Mouse (Mus musculus) E14TG2a.4 (cell line): Measurements from ENCODE around the gene Mcts2.

Experiments
- H3K27me3 ChIP-seq: 2 replicates; pipeline ENCODE4 v1.6.1; 2014; ENCODE audit warnings: low read length, control low read depth; ENCODE audit not compliant: insufficient read depth
- H3K36me3 ChIP-seq: 2 replicates; pipeline ENCODE4 v1.6.1; 2014; ENCODE audit warnings: low read length, control low read depth; ENCODE audit not compliant: insufficient read depth
- H3K4me1 ChIP-seq: replicated peaks from 2 replicates; pipeline ENCODE4 v1.6.1; 2014; ENCODE audit warnings: low read depth, low read length, control low read depth
- H3K4me3 ChIP-seq: replicated peaks from 2 replicates; pipeline ENCODE4 v1.5.1; 2014; ENCODE audit warnings: mild to moderate bottlenecking, low read length
- H3K9me3 ChIP-seq: 2 replicates; pipeline ENCODE4 v1.6.1; 2014; ENCODE audit warnings: low read length, control low read depth
- CTCF ChIP-seq: conservative IDR thresholded peaks from 2 replicates; pipeline ENCODE4 v1.5.1; 2014; ENCODE audit warnings: low read length
- NANOG ChIP-seq: IDR thresholded peaks from 2 replicates; pipeline ENCODE4 v1.6.1; 2014; ENCODE audit warnings: borderline replicate concordance, low read length, mixed read lengths
- POU5F1 ChIP-seq: IDR thresholded peaks from 2 replicates; pipeline ENCODE4 v1.6.1; 2014; ENCODE audit warnings: low read length, borderline replicate concordance

Mcts2 gene

GRCm38 (mm10) chr2:152678925-152679324 lies 7.9 kb upstream of the Mcts2 start:
- Histone ChIP-seq H3K4me1 (peaks cover 32% of the 10 kb centered on the region), H3K4me3 (no peak overlapping the region), H3K36me3 (peaks cover 100% of the 10 kb centered on the region), H3K27me3 (no peaks in the 10 kb centered on the region), H3K9me3 (peaks cover 7% of the 10 kb centered on the region)
- TF ChIP-seq NANOG = no peak
- TF ChIP-seq CTCF = no peak
- no peak for TF ChIP-seq POU5F1

- Histone ChIP-seq H3K27me3 (no peaks in the 10 kb centered on the region), H3K9me3 (peaks cover 16% of the 10 kb centered on the region), H3K36me3 (peaks cover 100% of the 10 kb centered on the region), H3K4me1 (peaks cover 24% of the 10 kb centered on the region; the same call in 1 of the 2 replicates), H3K4me3 (no peak overlapping the region)
- TF ChIP-seq NANOG (no peak), CTCF (no peak), POU5F1 (no peak)
Observed at GRCm38 (mm10) chr2:152679701-152680355, 7.0 kb upstream of the Mcts2 start.

GRCm38 (mm10) chr2:152683086-152683485 lies 3.7 kb upstream of the Mcts2 start:
- no peaks in the 10 kb centered on the region for H3K27me3 ChIP-seq
- H3K4me3 ChIP-seq = no peak overlapping the region
- no peak for TF ChIP-seq POU5F1
- no peak for TF ChIP-seq CTCF
- TF ChIP-seq NANOG = no peak
- peaks cover 18% of the 10 kb centered on the region for H3K4me1 ChIP-seq
- H3K36me3 ChIP-seq = peaks cover 97% of the 10 kb centered on the region
- H3K9me3 ChIP-seq = peaks cover 46% of the 10 kb centered on the region

- Histone ChIP-seq H3K27me3 (no peaks in the 10 kb centered on the region), H3K4me1 (peaks cover 22% of the 10 kb centered on the region), H3K9me3 (peaks cover 64% of the 10 kb centered on the region), H3K4me3 (peak overlapping the region; percentile 56), H3K36me3 (peaks cover 97% of the 10 kb centered on the region)
- no peak for TF ChIP-seq POU5F1
- no peak for TF ChIP-seq CTCF
- no peak for TF ChIP-seq NANOG
Observed at GRCm38 (mm10) chr2:152686399-152686798, 436 bp upstream of the Mcts2 start.

GRCm38 (mm10) chr2:152691564-152692217 lies 4.9 kb downstream of the Mcts2 start:
- Histone ChIP-seq H3K36me3 (peaks cover 83% of the 10 kb centered on the region), H3K4me3 (no peak overlapping the region), H3K9me3 (peaks cover 32% of the 10 kb centered on the region), H3K4me1 (peaks cover 55% of the 10 kb centered on the region), H3K27me3 (no peaks in the 10 kb centered on the region)
- TF ChIP-seq POU5F1 (no peak), NANOG (no peak), CTCF (no peak)

- H3K4me3 ChIP-seq = peak overlapping the region; percentile 66
- peaks cover 80% of the 10 kb centered on the region for H3K36me3 ChIP-seq
- TF ChIP-seq NANOG (no peak), CTCF (peak; percentile 95)
- H3K27me3 ChIP-seq = no peaks in the 10 kb centered on the region
- peaks cover 66% of the 10 kb centered on the region for H3K4me1 ChIP-seq
- H3K9me3 ChIP-seq = peaks cover 17% of the 10 kb centered on the region
Observed at GRCm38 (mm10) chr2:152693233-152693632, 6.4 kb downstream of the Mcts2 start.

GRCm38 (mm10) chr2:152693735-152694134 lies 6.9 kb downstream of the Mcts2 start:
- Histone ChIP-seq H3K4me1 (peaks cover 66% of the 10 kb centered on the region), H3K4me3 (peak overlapping the region; percentile 66), H3K27me3 (no peaks in the 10 kb centered on the region), H3K9me3 (peaks cover 12% of the 10 kb centered on the region), H3K36me3 (peaks cover 75% of the 10 kb centered on the region)
- no peak for TF ChIP-seq NANOG
- TF ChIP-seq POU5F1 = no peak
- TF ChIP-seq CTCF = no peak

- Histone ChIP-seq H3K9me3 (peaks cover 2% of the 10 kb centered on the region; the same call in 1 of the 2 replicates), H3K27me3 (no peaks in the 10 kb centered on the region), H3K36me3 (peaks cover 72% of the 10 kb centered on the region), H3K4me3 (no peak overlapping the region), H3K4me1 (peaks cover 70% of the 10 kb centered on the region)
- no peak for TF ChIP-seq POU5F1
- TF ChIP-seq NANOG = no peak
- no peak for TF ChIP-seq CTCF
Observed at GRCm38 (mm10) chr2:152694708-152695107, 7.9 kb downstream of the Mcts2 start.

GRCm38 (mm10) chr2:152696016-152696415 lies 9.2 kb downstream of the Mcts2 start:
- TF ChIP-seq POU5F1 (no peak), CTCF (no peak), NANOG (no peak)
- Histone ChIP-seq H3K9me3 (no peaks in the 10 kb centered on the region), H3K4me1 (peaks cover 83% of the 10 kb centered on the region), H3K4me3 (peak overlapping the region; percentile 56), H3K27me3 (no peaks in the 10 kb centered on the region), H3K36me3 (peaks cover 69% of the 10 kb centered on the region)
